Mouse (Mus musculus): ENCODE results near the gene Fam20a.

Fam20a gene

DNA sequence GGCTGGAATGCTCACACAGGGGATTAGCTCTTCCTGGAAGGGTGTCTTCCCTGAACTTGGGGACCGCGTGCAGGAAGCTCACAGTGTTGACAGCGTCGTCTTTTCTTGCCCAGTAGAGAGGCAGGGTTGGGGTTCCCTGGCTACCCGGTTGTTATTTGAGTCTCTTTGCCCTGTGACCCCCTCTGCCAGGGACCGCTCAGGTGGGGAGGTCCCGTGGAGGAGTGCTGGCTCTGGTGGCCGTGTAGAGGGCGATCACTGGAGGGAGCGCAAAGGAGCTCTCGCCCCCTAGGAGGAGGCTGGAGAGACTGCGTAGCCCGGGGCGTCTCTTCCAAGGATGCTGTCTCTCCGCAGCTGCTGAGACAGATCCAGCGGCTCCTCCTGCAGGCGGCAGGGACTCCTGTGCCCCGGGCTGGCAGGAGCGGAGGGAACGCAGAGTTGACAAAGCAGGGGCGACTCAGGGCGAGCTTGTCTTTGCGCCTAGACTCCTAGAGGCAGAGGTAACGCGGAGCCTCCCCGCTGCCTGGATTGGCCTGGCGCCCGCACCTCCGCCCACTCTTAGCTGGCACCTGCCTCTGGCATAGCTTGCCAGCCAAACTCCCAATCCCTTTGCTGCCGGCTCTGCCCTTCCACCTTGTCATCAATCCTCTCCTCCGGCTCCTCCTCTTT, at the start of gene Fam20a:
Gene Fam20a (minus strand): TSS at position 499 of the 666 bp plus-strand sequence.
- peak; percentile 19 for DNase-seq

DNA sequence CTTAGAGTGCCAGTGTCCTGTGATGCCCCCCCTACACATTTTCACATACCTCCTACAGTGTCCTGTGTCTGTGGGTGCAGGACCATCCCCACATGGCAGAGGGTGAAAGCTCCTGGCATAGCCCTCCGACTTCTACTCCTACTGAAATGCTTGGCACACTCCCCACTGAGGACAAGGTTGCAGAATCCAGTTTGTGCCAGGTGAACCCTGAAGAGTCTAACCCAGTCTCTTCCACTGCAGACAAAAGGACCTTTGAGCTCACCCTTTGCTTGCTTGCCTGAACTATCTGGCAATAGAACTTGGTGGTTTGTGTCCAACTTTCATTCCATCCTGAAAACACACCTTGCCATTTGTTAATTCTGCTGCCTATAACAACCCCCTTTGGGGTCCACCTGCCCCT, 49.3 kb upstream of the Fam20a start:
- DNase-seq, result no peak

DNA sequence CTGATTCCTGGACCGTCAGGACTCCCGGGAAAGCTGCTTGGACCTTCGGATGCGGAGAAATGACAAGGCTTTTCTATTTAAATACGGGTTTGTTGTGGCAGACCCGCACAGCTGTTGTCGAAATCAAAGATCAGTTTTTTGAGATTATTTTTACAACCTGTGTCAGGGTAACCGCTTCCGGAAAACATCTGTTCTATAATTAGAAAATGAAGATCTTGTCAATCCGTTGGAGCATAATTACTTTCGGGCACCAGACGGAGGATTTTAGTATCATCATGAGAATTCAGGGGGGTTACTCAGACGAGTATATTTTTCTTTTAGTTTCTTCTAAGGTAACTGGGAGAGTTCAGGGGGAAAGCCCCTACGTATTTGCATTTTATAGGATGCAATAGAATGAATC, 48.1 kb upstream of the Fam20a start:
- no peak for DNase-seq

DNA sequence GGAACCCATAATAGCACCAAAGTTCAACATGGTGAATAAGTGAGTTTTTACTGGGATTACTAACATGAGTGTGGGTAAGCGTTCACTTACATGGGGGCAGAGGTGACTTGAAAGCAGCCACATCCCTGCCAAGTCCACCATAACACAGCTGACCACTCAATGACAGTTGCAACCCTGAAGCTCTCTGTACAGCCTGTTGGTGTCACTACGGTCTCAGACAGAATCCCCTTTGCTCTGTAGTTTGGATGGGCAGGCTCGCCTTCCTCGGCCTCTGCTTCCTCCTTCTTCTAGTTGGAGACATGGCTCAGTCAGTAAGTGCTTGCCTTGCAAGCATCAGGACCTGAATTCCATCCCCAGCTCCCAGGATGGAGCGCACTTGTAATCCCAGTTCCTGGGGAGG, 47.0 kb upstream of the Fam20a start:
- no peak for DNase-seq

DNA sequence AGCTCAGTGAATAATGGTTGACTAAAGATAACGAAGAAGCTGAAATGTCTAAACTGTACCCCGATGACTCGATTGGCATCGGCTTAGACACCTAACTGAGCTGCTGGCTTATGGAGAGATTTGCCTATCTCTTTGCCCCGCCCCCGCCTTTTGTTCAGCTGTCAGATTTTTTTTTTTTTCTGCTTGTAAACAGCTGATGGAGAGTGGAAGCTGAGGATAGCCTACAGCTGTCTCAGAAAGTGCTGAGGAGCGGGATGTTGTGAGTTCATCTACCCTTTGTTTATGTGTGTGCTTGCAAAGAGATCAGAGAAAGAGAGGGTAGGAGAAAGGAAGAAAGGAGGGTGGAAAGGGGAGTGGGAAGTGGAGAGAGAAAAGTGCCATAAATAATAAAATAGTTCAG, 38.0 kb upstream of the Fam20a start:
- no peak for DNase-seq

DNA sequence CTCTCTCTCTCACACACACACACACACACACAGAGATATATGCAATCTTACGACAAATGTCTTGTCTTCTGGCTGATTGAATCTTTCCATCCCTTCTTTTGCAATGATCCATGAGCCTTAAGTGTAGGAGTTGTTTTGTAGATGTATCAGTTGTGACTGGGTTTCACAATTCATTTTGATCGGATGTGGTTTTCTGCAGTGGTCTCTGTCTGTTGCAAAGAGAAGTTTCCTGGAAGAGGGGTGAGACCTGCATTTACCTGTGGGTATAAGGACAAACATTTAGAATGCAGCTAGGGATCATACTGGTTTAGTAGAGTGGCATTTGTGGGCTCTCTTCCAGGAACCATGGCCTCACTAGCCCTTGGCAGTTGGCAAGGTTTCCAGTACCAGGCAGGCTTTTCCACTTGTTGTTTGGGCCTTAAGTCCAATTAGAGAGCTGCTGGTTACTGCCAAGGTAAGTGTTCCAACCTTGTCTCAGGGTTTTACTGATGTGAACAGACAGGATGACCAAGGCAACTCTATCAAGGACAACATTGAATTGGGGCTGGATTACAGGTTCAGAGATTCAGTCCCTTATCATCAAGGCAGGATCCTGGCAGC, 36.6 kb upstream of the Fam20a start:
- DNase-seq, result no peak

DNA sequence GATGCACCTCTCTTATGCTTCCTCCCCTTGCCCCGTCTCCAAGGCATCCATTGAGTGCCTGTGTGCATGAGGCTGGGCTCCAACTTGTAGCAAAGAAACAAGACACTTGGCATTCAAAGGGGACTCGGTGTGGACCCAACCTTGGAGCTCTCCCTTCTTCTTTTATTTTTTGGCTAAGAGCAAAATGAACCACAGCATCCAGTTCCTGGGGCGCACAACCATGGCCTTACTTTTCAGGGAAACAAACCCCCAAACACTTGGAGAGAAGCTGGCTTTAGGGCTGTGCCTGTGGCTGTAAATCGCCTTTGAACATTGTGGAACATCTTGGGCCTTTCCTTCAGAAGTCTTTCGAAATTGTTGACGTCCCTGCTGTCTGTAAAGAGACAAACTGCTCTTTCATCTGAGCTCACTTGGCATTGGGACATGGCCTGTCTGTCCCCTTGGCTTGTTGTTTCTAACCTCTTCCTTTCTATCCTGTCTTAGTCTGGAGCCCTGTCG, 32.1 kb upstream of the Fam20a start:
- DNase-seq, result no peak

DNA sequence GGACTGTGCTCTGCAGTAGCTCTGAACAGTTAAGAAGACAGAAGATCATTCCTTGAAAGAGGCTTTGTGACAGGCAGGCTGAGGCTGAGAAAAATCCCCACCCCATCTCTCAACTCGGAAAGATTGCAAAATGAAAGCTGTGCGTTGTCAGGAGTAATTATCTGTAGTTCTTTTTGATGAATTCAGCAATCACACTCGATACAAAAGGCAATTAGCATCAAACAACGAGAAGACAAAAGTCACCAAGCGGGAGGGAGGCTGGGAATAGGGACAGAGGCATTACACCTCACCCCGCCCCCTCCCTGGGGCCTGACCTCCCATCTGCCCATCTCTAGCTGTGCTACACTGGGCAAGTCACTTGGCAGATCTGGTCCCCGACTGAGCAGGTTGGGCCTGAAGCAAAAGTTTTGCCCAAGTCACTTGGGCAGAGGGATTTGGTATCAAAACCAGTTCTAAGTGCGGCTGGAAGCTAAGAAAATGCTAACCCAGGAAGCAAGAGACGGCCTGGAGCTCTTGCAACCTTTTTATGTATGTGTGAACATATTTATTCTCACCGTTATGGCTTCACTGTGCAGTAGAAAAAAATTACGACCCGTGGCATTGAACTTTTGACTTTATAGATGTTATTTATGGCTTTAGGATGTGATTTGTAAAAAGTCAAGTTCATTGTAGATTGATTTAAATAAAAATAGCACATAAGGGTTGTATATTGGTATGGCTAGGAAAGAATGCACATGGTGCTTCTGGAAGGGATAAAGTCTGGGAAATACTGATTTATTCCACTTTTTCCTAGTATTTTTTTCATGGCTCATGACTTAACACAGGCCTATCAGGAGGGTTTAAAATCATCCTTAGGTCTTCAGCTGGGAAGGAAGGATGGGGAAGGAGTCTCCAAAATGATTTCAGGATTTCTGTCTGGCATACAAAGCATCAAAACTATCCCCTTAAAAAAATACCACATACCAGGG, 29.8 kb upstream of the Fam20a start:
- no peak for DNase-seq

DNA sequence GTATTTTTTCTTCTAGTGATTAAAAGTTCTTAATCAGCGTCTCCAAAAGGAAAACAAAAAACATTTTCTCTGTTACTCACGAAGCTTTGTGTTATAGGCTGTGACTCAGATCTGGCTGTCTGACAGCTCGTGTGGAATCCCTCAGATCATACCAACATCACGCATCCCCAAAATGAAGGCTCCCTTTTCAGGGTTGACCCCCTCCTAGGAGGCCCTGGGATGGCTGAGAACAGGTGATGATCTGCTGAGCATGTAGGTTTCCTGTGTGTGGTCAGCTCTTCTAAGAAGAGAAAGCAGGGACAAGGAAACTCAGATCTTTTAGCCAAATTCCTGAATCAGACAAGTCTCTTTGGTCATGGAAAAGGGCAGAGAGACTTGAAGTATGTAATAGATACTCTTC, 23.1 kb upstream of the Fam20a start:
- DNase-seq, result no peak

DNA sequence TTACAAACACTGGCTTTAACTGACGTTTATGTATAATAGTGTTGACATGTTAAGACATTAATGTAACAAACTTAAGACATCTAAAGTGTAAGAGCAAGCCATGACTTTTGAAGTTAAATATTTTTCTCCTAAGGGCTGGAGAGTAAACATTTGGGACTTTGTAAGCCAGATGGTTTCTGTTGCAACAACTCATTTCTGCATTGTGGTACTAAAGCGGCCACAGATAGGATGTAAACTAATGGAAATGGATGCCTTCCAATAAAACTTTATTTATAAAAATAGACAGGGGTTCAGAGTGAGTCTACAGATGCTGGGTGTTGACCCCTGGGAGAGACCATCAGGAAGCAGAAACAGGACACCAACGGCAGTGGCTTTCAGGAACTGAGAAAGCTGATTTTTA, 15.9 kb upstream of the Fam20a start:
- DNase-seq, result no peak

DNA sequence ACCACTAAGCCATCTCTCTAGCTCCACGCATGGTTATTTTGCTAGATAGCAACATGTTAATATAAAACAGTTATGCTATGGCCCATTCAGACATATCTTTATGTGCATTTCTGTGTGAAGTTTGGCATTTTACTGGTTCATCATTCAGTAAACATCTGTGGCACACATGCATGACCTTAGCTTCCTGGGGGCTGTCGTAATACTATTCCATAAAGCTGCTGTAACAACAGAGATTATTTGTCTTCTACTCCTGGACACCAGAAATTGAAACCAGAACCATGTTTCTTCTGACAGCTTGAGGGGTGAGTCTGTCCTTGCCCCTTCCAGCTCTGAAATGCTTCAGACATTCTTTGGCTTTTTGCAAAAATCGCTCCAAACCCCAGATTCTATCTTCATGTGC, 14.3 kb upstream of the Fam20a start:
- DNase-seq, result no peak

DNA sequence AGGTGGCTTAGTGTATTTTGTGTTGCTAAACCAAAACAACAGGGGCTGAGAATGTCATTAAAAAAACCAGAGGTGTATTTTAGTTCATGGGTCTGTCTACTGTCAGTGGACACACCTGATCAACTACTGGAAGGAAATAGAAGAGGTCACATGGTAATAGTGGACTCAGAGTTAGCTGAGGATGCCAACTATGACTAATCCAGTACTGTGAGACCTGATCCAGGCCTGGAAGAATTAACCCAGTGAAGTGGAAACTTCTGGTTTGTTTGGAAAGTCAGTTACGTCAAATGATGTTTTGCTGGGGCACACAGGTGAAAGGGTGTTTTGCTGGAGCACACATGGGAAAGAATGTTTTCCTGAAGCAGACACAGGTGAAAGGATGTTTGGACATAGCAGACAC, 12.3 kb upstream of the Fam20a start:
- no peak for DNase-seq

DNA sequence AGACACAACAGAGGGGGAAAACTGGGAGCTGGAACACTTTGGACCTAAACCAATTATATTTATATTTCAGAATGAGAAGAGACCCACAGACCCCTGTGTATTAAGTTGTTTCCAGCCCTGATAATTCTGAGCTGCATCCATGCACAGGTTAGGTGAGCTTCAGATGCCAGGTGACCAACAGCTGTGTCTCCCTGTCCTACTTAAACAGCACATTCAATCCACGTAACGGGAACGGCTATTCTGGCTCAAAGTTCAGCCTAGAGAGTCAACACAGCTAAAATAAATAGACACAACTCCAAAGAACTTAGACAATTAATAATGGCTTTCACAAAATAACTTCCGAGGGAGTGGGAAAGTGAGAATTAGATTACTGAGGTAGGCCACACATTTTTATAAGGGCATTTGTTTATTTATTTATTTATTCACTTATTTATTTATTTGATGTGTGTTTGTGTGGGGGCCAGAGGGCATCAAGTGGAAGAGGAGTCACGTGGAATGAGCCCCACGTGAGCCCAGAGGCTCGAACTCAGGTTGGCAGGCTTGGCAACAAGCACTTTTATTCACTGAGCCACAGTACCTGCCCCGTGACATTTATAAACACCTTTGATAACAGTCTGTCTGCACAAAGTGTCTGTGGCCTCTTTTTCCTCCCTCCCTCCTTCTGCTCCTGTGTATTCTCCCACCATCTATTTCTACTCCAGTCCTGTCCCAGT, 10.8 kb upstream of the Fam20a start:
- DNase-seq, result no peak

DNA sequence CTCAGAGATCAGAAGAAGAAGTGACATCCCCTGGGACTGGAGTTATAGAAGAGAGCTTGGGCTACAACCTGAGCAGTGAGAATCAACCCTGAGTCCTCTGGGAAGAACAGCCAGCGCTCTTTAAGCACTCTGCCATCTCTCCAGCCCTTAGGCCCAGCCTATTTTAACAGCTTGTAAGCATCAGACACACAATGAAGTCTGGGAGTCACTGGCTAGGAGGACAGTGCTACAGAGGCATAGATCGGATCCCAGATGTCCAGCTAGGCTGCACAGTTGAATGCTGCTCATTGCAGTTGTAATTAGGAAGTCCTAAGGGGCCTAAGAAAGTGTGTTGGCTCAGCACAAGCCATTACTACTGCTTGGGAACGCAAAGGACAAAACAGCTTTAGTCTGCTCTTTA, 6.3 kb upstream of the Fam20a start:
- no peak for DNase-seq

DNA sequence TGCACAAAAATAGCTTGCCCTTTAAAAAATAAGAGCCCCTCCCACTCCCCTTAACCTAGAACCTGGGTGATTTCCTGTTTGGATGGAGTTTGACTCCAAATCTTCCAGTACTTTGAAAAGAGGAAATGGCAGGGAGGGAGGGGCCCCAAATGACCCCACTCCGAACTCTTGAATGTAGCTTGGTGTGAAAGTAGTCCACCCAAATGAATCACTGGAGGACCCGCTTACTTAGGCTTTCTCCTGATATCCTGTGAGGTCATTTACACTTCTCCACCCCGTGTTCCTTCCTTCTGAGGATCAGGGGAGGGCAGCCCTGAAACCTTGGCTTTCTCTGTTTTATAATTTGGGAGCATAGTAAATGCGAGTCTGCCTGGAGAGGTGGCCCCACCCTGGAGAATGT, 632 bp upstream of the Fam20a start:
- DNase-seq, result no peak

DNA sequence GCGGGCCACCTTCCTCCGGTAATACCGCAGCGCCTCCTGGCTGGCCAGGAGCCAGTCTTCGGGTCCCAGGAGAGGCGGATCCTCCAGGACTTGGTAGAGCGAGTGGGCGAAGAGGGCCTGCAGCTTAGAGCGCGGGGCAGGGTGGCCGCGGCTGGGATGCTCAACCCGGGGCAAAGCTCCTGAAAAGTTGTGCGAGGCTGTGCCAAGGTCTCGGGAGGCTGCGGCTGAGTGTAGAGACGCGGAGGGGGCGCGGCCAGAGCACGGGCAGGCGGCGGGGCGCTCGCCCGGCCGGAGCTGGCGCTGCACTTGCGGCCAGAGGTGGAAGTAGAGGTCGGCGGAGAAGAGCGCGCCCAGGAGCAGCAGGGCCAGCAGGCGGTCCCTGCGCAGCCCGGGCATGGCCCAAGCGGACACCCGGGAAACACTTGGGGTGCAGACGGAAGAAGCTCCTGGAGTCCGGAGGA, 729 bp downstream of the Fam20a start:
- DNase-seq, result peak; percentile 12

DNA sequence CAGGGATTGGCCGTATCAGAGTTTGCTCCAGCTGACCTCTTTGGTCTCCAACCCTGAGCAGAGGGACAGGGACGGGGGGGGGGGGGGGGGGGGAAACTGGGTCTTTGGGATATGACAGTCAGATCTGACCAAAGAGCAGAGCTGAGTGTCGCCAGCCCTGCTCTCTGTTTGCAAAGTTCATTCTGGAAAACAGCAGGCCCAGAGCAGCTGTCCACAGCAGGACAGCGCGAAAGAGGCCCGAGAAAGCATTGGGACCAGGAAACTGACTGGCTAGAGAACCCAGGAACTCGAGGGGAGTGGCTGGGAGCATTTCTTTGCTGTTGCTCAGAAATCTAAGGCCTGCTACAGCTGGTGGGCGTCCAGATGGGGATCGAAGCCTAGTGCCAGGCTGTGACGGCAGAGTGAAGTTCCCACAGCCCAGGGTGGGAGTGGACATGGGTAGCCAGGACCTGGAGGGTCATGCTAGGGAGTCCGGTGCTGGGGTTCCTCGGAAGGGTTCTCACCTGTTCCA, 1.2 kb downstream of the Fam20a start:
- DNase-seq, result peak; percentile 62

DNA sequence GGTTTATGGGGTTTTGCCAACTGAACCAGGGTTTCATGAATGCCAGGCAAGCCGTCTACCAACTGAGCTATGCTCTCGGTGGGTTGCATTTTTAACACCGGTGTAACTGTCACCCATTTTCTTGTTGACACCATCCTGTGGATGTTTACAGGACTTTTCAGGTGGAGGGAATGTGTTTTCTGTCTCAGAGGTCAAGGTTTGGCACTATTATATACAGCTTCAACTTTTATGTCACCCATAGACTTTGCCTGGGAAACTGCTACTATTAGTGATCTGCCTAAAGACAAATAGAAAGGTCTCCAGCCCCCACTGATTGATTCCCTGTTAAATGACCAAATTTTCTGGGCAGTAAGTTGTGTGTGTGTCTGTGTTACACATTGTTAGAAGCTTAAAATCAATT, 2.7 kb downstream of the Fam20a start:
- no peak for DNase-seq

DNA sequence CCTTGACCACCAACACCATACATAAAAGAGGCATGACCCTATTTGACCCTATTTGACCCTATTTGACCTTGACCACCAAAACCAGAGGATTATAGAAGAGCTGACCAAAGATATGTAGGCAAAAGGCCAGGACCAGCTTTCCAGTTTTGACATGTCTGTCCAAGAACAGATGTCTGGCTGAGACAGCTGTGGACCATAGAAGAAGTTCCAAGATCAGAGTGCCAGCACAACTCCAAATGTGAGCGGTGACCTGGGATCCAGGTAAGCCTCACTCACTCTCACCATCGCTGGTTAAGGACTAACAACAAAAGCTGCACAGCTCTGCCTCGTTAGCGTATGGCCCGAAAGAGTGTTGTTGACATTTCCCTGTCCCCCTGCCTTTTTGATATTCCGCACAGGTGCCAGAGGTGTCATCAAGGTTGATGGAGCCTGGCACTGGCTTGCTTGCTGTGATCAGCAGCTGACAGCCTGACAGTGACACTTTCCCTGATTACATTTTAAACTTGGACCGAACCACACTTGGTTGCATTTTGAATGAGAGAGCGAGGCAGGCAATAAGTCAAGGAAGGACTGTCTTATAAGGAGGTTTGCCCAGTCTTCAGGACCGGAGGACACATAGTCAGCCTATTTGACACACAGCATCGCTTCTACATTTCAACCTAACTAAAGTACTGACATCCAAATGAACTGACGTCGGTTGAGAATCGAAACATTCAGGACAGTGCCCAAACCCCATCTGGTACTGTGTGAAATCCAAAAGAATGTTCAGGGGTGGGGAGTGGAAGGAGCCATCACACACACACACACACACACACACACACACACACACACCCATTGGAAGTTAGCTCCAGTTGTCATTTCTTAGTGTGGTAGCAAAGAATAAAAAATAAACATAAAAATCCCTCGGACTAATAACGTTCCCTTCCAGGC, 3.8 kb downstream of the Fam20a start:
- no peak for DNase-seq

DNA sequence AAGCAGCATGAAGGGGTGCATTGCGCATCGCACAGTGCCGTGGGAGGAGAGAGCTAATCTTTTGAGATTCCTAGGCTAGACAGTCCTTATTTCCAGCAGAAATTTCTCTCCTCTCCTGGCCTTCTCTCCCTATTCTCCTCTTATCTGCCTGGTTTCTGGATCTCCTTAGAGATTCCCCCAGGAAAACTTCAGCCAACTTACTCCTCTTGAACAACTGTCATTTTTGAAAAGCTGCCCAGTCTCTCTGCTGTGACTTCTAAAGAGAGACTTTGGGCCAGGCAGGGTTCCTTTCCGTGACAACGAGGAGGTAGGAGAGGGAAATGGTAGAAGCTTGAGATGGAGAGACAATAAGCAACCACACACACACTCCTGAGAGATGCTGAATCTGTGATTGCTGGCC, 4.6 kb downstream of the Fam20a start:
- DNase-seq, result no peak

DNA sequence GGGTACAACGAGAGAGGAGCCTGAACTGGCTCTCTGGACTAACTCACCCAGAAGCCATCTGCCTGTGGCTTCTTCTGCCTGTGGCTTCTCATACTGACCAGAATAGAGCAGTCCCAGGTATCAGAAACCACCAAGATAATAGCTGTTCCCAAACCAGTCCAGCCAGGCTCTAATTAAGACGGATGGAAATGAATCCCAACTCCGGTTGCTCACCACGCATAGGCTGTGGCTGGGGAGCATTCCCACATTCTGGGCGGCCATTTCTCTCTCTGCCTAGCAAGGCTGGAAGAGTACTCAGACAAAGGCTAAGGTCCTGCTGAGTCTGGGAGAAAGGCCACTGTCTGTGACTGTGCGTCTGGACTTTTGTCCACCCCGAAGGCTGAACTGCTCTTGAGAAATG, 5.1 kb downstream of the Fam20a start:
- no peak for DNase-seq
